Mouse (Mus musculus): ENCODE results near the gene Arnt.
"Not testable (repeated sequence)": the region's sequence is repeated elsewhere in the genome, so short reads cannot be mapped to it uniquely, and the experiment has no call there.

Arnt gene

DNA sequence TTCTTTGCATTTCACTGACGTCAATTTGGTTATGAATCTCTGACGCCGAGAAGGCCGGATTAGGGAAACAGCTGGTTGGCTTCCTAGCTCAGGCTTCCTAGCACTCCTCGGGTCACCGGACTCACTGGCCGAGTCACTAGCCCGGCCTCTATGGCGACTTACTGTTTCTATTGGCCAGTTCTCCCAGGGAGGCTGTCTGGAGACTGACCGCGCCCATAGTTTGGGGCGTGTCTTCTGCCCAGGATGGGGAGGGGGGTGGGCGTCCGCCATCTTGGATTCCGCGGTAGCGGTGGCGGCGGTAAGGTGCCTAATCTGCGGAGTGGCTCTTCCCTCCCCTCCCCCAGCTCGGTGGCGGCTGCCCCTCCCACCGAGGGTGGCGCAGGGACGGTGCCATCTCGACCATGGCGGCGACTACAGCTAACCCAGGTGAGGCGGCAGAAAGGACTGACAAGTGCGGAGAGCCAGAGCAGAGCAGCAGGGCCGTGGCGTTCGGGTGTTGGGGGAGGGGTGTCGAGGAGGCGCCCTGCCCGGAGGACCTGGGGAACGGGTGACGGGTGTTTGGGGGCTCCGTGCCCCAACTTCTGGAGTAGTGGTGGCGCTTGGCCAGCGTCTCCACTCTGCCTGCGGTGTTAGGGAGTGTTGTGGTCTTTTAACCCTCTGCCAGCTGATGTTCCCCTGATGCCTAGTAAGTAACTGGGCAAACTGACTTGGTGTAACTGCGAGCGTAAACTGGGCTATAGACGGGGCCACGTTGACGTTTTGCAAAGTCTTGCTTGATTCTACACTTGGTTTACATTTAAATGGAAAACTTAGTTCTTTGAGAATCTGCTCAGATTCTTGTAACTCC is at the start of gene Arnt:
Gene Arnt, plus strand, starts transcription at position 253 of the 847 bp plus-strand sequence.
- peak; percentile 87 to 89 for DNase-seq

GRCm38 (mm10) chr3:95385401-95386075 is 48.6 kb upstream of the Arnt start:
- DNase-seq, result no peak

DNA sequence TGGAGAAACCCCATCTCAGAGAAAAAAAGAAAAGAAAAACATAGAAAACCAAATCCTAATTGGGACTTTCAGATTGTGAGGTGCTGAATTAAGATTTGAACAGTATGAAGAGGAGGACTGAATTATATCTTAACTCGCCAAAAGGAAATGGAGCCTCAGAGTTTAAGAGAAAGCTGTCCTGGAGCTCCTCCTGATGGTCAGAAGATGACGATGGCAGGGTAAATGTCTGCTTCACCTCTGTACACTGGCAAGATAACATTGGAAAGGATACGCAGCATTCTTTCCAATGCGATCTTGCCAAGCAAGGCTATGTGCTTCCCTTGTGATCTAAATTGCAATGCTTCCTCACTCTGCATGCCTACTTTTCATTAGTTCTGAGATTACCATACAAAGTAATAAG is 39.8 kb upstream of the Arnt start:
- no peak for DNase-seq

GRCm38 (mm10) chr3:95402741-95403140 is 31.4 kb upstream of the Arnt start, which contains the start of gene 4930558C23Rik:
Gene 4930558C23Rik (minus strand): TSS chr3:95402841.
- no peak for DNase-seq

DNA sequence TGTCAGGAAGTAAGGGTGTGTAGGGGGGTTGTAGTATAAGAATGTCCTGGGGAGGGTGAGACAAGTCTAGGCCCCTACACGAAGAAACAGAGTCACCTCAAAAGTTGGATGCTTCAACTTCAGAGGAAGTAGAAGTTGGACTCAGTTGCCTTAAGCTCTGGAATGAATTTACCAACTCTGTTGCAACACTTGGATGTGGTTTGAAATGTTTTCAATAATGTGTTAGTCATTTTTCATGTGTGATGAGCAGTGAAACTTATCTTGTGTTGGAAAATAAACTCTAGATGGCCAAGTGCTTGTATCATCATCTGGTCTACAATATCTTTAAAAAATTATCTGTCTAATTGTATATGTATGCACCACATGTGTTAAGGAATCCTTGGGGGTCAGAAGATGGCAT is 26.5 kb upstream of the Arnt start:
- no peak for DNase-seq

- DNase-seq, result no peak
These were observed 25.3 kb upstream of the Arnt start for GRCm38 (mm10) chr3:95408852-95409251.

DNA sequence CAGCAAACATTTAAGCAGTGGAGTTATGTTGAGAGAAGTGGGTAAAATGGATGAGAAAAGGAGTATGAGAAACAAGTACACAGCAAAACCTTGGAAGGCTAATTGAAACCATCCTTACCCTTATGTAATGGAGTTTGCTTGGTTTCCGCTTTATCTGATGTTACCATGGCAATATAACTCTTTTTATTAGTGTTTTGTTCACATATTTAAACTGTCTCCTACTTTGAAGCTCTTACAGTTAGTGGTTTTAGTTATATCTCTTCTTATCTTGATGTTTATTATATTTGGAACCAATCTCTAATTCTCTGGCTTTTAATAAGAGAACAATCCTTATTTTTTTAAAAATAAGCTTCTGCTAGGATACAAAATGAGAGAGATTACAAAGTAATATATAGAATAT is 21.9 kb upstream of the Arnt start:
- no peak for DNase-seq

DNA sequence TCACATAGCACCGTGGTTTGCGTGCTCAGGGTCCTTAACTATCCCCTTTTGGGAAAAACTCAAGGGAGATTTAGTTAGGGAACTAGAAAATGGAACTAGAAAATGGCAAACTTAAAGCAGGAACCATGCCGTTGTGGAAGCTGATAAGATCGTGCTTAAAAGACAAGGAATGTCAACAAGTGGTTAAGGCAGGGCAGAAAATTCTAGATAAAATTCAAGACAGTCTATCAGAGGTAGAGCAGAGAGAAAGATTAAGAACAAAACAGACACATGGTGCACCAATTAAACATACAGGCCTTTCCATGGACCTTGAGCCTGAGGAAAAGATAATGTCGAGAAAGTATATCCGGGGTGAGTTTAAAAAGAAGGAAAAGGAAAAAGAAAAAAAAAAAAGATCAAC is 16.3 kb upstream of the Arnt start:
- no peak for DNase-seq

GRCm38 (mm10) chr3:95426476-95426875 is 7.7 kb upstream of the Arnt start:
- not testable (repeated sequence) for DNase-seq

DNA sequence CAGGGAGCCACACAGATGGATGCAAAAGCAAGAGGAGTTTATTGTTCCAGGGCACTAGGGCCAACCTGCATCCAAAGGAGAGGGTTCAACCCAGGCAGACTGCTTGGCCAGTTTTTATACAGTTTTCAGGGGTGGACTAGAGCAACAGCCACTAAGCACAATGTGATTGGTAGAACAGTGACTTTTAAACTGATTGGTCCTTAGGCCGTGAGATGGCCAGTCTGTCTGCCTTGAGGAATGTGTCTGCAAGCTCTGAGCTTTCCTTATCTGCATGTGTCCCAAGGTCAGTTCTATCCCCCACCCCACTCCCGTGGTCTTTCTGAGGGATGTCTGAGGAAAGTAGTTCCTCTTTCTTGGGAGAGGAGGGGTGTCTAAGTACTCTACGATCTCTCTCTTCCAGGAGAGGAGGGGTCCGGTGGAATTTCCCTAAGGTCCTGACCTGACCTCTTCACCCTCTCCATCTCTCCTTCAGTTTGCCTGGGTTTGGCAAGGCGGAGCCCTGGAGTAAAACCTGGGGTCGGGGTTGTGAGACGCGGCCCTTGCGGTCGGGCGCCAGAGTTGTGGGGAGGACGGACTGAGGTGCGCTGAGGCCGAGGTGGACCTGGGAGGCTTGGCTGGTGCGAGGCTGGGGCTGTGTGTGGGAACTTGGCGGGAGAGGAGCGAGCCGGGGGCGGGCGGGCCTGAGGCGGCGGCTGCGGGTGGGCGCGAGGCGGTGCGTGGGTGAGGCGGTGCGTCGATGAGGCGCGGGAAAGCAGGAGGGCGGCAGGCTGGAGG is 6.9 kb upstream of the Arnt start:
- not testable (repeated sequence) for DNase-seq

DNA sequence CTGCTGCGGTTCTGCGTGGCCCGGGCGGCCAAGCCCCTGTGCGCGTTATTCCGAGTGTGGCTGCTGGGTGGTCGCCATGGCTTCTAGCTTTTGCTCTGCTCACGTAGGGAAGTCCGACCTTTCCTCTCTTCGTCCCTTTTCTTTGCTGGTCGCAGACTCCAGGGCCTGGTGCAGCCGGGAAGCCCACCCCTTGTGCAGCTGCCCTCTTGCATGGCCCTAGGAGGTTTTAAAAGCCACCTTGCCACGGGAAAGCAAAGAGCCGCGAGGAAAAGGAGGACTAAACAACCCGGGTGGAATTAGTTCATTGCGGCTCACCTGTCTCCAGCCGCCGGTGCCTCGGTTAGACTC is 6.3 kb upstream of the Arnt start:
- DNase-seq, result peak; percentile 19 to 20

DNA sequence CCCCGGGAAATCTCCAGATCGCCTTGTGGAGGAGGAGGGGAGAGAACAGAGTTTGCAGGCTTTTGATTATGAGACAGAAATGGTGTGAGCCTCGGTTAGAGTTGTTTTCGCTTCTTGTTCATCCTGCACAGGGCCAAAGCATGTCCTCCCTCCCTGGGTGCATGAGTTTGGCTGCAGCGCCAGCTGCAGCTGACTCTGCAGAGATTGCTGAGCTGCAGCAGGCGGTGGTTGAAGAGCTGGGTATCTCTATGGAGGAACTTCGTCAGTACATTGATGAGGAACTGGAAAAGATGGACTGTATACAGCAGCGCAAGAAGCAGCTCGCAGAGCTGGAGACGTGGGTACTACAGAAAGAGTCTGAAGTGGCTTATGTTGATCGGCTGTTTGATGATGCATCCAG is 5.8 kb upstream of the Arnt start:
- DNase-seq, result not testable (repeated sequence)

DNA sequence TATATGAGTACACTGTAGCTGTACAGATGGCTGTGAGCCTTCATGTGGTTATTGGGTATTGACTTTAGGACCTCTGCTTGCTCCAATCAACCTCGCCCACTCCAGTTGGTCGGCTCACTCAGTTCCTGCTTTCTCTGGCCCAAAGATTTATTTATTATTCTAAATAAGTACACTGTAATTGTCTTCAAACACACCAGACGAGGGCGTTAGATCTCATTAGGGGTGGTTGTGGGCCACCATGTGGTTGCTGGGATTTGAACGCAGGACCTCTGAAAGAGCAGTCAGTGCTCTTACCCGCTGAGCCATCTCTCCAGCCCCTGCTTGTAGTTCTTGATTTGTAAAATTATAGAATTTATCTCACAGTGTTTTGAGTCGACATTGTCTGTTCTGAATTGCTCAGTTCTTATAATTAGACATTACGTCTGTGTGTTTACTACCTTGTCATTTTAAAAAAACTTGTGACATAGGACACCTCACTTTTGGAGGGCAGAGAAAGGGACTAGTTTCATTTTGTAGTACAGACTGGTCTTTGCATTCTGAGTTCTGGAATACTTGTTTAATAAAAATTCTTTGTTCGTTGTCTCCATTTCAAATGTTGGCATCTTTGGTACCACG is 780 bp upstream of the Arnt start:
- DNase-seq, result no peak

GRCm38 (mm10) chr3:95434983-95435370 is 789 bp downstream of the Arnt start:
- DNase-seq, result no peak

DNA sequence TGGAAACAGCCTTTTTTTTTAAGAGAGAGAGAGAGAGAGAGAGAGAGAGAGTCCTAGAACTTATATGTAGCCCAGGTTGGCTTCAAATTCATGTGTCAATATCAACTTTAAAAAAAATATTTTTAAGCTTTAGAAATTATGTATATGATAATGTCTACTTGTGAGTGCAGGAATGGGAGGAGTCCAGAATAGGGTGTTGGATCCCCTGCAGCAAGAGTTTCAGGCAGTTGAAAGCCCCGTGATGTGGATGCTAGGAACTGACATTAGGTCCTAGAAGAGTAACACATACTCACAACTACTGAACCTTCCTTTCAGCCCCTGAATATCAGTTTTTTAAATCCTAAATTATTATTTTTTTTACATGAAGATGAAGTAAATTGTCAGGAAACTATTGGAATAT is 1.4 kb downstream of the Arnt start:
- DNase-seq, result no peak

DNA sequence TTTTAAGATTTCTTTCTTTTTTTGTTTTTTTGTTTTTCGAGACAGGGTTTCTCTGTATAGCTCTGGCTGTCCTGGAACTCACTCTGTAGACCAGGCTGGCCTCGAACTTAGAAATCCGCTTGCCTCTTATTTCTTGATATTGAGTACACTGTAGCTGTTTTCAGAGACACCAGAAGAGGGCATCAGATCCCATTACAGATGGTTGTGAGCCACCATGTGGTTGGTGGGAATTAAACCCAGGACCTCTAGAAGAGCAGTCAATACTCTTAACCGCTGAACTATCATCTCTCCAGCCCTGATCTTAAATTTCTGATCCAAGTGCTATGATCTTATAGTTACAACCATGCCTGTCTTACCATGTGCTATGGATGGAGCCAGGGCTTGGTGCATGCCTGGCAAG is 4.4 kb downstream of the Arnt start:
- not testable (repeated sequence) for DNase-seq

DNA sequence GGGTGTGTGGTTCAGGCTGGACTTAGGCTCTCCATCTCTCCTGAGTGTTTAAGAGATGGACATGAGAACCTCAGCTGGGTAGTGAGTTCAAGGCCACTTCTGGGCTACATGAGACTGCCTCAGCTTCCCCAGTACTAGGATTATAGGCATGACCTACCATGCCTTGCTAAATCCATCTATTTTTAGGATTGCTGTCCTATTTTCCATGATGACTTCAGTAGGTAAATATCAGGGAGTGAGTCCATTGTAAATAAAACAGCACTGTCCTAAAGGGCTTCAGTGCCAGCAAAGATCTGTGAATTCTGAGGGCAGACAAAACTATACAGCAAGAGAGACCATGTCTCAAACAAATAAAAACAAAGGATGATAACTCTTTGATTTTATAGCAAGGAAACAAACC is 5.5 kb downstream of the Arnt start:
- DNase-seq, result no peak

DNA sequence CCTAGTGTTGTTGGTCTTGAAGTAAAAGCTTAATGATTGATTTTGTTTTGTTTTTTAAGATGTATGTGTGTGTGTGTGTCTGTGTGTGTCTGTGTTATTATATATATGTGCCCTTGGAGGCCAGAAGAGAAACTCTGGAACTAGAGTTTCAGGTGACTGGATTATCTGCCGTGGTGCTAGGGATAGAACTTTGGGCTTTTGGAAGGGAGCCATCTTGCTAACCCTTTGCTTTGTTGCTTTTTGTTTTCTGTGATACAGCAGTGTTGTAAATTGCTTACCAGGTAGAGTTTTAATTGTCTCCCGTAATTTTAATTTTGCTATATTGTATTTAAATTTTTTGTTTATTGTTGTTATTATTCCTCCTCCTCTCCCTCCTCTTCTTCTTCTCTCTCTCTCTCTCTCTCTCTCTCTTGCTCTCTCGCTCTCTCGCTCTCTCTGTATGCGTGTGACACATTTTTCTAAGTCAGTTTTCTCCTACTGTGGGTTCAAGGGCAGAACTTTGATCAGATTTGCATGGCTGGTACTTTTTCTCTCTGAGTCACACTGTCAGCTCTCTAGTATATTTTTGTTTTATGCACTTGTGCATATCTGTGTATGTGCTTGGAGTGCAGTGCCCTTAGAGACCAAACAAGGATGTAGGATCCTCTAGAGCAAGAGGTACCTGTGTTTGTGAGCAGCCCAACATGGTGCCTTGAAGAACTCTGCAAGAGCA is 8.4 kb downstream of the Arnt start:
- DNase-seq, result no peak

GRCm38 (mm10) chr3:95445311-95445710 is 11.1 kb downstream of the Arnt start:
- DNase-seq, result no peak

DNA sequence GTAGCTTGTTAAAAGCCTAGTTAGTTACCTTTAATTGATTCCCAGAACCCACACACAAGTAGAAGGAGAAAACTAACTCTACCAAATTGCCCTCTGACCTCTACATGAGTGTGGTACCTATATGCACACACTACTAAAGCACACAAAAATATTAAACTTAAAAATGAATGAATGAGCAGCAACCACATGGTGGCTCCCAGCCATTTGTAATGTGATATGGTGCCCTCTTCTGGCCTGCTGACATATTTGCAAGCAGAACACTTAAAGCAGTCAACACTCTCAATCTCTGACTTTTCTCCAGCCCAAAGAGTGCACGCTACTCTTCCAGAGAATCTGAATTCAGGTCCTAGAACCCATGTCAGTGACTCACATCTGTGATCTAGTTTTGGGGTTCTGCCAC is 16.2 kb downstream of the Arnt start:
- peak; percentile 16 to 22 for DNase-seq

DNA sequence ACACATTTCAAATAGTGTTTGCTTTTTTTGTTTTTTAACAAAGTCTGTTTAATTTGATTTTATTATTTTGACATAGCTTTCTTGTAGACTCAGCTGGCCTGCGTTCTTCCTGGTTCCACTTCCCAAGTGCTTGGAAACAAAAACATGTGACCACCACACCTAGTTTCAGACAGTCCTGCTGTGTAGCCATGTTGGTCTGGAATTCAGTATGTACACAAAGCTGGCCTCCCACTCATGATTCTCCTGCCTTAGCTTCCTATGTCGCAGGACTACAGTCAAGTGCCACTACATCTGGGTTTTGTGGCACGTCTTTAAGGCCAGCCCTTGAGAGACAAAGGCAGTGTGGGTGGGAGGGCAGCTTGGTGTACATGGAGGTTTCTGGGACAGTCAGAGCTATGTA is 16.7 kb downstream of the Arnt start:
- no peak for DNase-seq

- DNase-seq, result no peak
These were observed 22.2 kb downstream of the Arnt start for GRCm38 (mm10) chr3:95456367-95456766.
